Mouse (Mus musculus) embryonic fibroblast, embryonic 13.5 days (primary cell): ENCODE data around the gene Fam78a.

ENCODE experiments used
- CTCF ChIP-seq: IDR thresholded peaks from 2 replicates; pipeline ENCODE4 v1.5.1; 2011; ENCODE audit warnings: mild to moderate bottlenecking, control low read depth, low read length, moderate library complexity, borderline replicate concordance; ENCODE audit not compliant: insufficient read depth
- POLR2A ChIP-seq: IDR thresholded peaks from 2 replicates; pipeline ENCODE4 v1.6.1; 2011; ENCODE audit warnings: low read depth, mild to moderate bottlenecking, control low read depth, low read length, moderate library complexity

DNA sequence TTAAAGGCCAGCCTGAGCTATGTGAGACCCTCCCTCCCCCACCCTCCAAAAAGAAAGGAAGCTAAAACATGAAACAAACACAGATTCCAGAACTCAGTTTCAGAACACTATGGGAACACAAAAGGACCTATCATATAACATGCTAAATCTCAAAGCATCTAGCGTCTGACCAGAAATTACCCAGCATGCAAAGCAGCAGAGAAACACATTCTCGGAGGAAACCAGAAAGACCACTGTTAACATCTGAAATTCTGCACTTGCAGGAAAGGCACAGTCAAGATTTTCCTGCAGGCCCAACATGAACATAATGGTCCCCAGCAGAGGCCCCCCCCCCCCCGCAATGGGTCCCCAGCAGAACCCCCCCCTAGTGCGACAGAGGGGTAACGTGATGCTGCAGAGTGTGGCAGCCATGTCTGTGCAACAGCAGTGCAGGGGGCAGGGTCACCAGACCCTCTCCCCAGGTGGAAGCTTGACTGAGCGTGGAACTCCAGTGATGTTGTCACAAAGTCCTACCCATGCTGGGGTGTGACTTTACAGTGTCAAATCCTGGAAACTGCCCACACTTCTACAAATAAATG, 24.3 kb downstream of the Fam78a start:
- TF ChIP-seq CTCF = no peak
- no peak for TF ChIP-seq POLR2A
